Mouse (Mus musculus) lung, adult 2 months (tissue): ENCODE measurements at regions not wholly inside any gene's neighbourhood (a gene's known extent, or its start where the extent isn't known, plus 50 kb on each side); places are given as distances from the start of the nearest gene placed in this dataset.
A peak's percentile ranks its signal among the peaks of the same experiment; 100 is the strongest.

ENCODE experiments used
- DNase-seq: peaks from one replicate; pipeline ENCODE4 v3.0.0; 2022
- H3K4me1 ChIP-seq: fragments of 200-500 bp; 2 replicates; pipeline ENCODE4 v1.6.1; 2011; ENCODE audit warnings: low read length; ENCODE audit not compliant: control insufficient read depth, insufficient read depth
- H3K4me3 ChIP-seq: fragments of 200-500 bp; replicated peaks from 2 replicates; pipeline ENCODE3; 2011; ENCODE audit warnings: low read depth, mild to moderate bottlenecking, control low read depth, low read length; ENCODE audit errors: extremely low read depth
- CTCF ChIP-seq: fragments of 200-500 bp; IDR thresholded peaks from 2 replicates; pipeline ENCODE4 v1.5.1; 2011; ENCODE audit warnings: mild to moderate bottlenecking, low read length, control low read depth; ENCODE audit not compliant: insufficient read depth
- POLR2A ChIP-seq: fragments of 200-500 bp; IDR thresholded peaks from 2 replicates; pipeline ENCODE4 v1.6.1; 2011; ENCODE audit warnings: low read depth, mild to moderate bottlenecking, control low read depth, low read length, borderline replicate concordance; ENCODE audit errors: extremely low read depth
- WGBS: fragments of 180-500 bp; shearing (Covaris S2); methylation state at CpG from one replicate; pipeline ENCODE4 v1.1.7; 2018; 5-methylcytosine and 5-hydroxymethylcytosine counted together

GRCm38 (mm10) chr2:147929031-147929711 lies 117.6 kb downstream of the Foxa2 start:
- H3K4me3 ChIP-seq = no peak overlapping the region
- WGBS = 76% methylated on average over 5 of the region's 5 CpGs
- TF ChIP-seq CTCF (no peak), POLR2A (no peak)

DNA sequence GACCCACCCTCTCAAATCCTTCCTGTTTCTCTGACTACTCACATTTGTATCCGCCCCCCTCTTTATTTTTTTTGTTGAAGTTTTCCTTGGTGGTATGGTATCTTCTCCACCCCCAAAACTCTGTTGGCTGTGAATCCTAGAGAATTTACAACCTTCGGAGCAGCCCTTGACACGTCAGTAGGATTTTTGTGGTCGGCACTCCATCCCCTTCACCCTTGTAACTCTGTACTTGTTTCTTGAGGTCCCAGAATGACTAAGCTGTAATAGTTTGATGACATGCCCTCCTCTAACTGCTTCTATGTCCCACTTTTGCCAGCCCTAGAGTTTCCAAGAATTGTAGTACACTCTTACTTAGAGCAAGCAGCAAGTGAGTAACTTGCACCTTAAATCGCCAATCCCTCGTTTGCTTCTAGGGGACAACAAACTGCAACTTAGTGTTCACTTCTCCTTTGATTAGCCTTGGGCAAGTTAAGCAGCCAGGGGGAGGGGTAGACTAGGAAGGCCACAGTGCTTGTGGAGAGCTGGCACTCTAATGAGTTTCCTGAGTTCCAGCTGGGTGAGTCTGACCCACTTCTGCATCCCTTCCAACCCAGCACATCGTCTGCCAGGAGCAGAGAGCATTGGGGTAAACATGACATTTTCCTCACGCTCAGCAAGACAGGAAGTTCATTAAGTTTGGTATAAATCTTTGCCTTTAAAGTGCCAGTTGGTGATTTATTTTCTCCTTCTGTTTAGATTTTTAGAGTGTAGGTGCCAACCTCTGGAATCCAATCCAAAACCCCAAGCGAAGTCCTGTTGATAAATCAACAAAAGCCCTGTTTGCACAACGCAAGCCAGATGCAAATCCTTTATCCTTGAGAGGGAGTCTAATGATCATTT lies 118.7 kb downstream of the Foxa2 start:
- no peak overlapping the region for H3K4me3 ChIP-seq
- DNase-seq = peak; percentile 39
- WGBS = 28% methylated on average over 10 of the region's 10 CpGs
- TF ChIP-seq CTCF = no peak
- no peak for TF ChIP-seq POLR2A
- peaks cover 5% of the 10 kb centered on the region; the same call in 1 of the 2 replicates for H3K4me1 ChIP-seq

More at GRCm38 (mm10) chr2:147929031-147929711, 117.6 kb downstream of the Foxa2 start:
- H3K4me1 ChIP-seq = peaks cover 5% of the 10 kb centered on the region; the same call in 1 of the 2 replicates
- DNase-seq = no peak

DNA sequence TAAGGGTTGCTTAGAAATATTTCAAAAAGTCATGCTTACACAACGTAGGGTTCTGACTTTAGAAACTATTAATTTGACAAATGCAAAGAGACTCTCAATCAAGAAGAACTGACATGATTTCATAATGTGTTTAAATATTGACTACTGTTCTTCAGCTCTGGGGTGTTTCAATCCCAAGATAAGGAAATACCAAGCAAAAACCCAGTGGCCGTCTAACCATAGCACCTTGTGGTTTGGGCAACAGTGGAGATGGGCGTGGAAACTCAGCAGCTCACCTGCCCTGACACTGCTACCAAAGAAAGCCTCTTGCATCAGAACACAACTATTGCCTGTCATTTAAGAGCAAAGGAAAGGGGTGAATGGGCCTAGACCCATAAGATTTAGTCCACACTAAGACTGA lies 119.9 kb downstream of the Foxa2 start:
- DNase-seq = peak; percentile 52
- TF ChIP-seq POLR2A (no peak), CTCF (no peak)
- Histone ChIP-seq H3K4me1 (peaks cover 5% of the 10 kb centered on the region; the same call in 1 of the 2 replicates), H3K4me3 (no peak overlapping the region)
- 59% methylated on average over 3 of the region's 3 CpGs for WGBS

DNA sequence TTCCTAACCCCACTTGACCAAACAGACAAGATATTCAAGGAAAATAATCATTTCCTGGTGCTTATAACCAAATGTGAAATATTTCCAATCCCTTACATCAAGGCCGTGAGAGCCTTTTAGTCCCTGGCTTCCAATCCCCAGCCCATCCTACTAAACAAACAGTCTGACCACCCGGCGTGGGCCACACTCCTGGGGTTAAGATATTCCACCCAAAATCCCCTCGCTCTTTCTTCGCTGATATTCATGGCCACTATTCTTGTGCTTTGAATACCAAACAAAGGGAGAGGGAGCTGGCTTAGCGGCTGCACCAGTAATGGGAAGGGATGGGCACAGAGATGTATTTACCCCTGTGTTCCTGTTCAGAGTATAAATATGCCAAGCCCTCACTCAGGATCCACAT lies 139.4 kb downstream of the Foxa2 start:
- no peak for TF ChIP-seq CTCF
- TF ChIP-seq POLR2A = no peak
- 81% methylated on average over 6 of the region's 6 CpGs for WGBS
- DNase-seq = no peak
- Histone ChIP-seq H3K4me1 (no peaks in the 10 kb centered on the region), H3K4me3 (no peak overlapping the region)

DNA sequence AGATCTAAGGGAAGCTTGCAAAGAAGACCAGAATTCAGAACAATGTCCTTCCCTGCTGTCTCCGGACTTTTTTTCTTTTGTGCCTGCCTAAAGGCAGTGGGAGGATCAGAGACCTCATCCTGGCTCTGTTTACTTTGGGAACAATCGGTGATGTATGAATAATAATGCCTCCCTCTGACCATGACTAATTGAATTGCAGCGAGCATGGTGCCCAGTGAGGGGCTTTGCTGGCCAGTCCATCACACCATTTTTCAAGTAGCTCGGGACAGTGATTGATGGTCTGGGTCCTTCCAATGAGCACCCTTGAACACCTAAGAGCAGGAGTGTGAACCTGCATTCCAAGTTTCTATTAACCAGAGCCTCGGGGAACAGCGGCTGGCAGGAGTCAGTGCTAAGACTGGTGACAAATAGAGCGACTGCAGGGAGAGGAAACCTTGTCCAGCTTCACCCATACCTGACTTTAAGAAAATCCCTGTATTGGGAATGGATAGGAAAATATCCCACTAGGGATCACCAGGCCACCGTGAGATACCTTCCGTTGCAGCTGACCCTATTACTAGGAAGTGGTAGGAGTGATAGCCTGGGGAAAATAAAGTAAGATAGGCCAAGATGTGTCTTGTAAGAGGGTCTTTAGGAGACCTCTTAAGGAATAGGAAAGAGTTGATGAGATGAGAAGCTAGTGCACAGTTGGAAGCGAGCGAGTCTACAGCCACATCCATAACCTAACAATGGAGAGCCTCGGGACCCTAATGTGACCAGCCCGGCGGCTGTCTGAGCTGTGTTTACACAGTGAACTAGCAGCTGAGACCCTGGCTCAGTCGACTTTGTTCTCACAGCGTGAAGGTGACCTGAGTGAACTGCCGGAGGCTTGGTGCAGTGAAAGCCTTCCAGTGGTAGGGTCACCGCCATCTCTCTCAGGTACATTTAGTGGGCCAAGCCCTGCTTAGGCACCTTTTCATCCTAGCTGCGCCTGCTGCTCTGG lies 140.7 kb downstream of the Foxa2 start:
- DNase-seq = no peak
- TF ChIP-seq CTCF (no peak), POLR2A (no peak)
- no peaks in the 10 kb centered on the region for H3K4me1 ChIP-seq
- WGBS = 34% methylated on average over 19 of the region's 19 CpGs
- H3K4me3 ChIP-seq = no peak overlapping the region

DNA sequence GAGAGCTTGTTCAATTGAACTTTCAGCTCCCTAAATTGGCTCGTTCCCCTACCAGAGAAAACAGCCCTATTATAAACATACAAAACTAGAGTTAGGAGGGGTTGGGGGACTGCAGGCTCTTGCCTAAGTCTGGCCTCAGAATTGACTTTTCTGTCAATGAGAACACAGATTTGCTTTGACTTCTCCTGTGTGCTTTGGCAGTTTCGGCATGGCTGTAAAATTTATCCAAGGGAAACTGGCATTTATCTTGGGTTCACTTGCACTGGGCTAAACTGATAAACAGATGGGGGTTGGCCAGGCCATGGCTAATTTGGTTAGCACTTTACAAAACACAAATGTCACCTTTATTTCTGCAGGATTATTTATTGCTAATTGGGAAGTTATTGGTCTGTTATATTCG lies 141.7 kb downstream of the Foxa2 start:
- 42% methylated on average over 3 of the region's 3 CpGs for WGBS

GRCm38 (mm10) chr2:147899236-147899635 lies 147.5 kb downstream of the Foxa2 start:
- Histone ChIP-seq H3K4me1 (no peaks in the 10 kb centered on the region), H3K4me3 (no peak overlapping the region)
- TF ChIP-seq CTCF (no peak), POLR2A (no peak)
- DNase-seq = no peak
- WGBS = 87% methylated on average over 1 of the region's 1 CpGs

More for the DNA sequence above, 141.7 kb downstream of the Foxa2 start:
- Histone ChIP-seq H3K4me1 (no peaks in the 10 kb centered on the region), H3K4me3 (no peak overlapping the region)
- TF ChIP-seq POLR2A (no peak), CTCF (no peak)
- no peak for DNase-seq

DNA sequence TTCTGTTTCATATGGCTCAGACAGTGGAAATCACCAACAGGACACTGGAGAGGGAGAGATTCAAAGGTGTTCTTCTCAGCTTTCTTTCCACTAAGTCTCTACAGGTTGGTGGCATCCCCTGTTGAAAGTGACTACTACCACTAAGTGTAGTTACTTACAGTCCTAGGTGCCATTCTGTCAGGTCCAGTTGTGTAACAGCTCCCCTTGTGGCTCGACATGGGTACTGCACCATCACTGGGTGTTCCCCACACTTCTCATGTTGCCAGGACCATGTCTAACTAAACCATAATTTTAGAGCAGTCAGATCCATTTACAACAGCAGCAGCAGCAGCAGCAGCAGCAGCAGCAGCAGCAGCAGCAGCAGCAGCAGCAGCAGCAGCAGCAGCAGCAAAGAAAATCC lies 151.1 kb downstream of the Foxa2 start:
- peak; percentile 58 for DNase-seq
- Histone ChIP-seq H3K4me3 (no peak overlapping the region), H3K4me1 (no peaks in the 10 kb centered on the region)
- peak; percentile 94 for TF ChIP-seq CTCF
- no peak for TF ChIP-seq POLR2A
- 0% methylated on average over 1 of the region's 1 CpGs for WGBS

GRCm38 (mm10) chr2:147894213-147894612 lies 152.6 kb downstream of the Foxa2 start:
- WGBS = 68% methylated on average over 1 of the region's 1 CpGs
- no peak for DNase-seq
- TF ChIP-seq POLR2A = no peak
- no peak for TF ChIP-seq CTCF
- no peaks in the 10 kb centered on the region for H3K4me1 ChIP-seq
- H3K4me3 ChIP-seq = no peak overlapping the region
